Mouse (Mus musculus): ENCODE data around the gene Hcn3. TPM values are rescaled to one million over a fixed set of nuclear protein-coding genes. Genes with fewer than 3 reads are reported as not detected.

The Hcn3 gene
- total RNA-seq, 2 experiments from 2014 or later: 0.14 to 0.26 TPM

DNA sequence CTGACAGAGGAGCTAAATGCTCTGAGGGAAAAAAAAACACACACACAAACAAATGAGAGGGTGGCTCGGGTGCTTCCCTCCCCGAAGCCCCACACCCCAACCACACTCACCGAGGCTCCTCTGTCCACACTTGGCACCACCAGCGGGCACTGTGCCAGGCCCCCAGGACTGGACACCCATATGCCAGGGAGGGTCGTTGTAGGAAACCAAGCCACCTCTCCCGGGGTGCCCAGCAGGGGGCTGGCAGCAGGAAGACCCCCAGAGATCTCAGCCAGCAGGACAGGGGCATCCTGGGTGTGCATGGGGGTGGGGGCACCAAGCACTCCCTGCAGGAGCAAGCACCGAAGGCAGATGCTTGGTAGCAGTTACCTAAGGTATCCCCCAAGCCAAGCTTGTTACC lies 59.2 kb downstream of the Hcn3 start, which contains the start of gene Gm43738:
TSS of gene Gm43738 (minus strand) at position 289 of the 400 bp plus-strand sequence.
- no peak for DNase-seq (ENCODE audit: low spot score)

Other genes with a start within 250 kb of the Hcn3 start
- 1 to 10 TPM; 6.7 to 8.4 TPM for gene Msto1, start 246.2 kb downstream of the Hcn3 start, total RNA-seq (2021)
- 10 to 100 TPM; 31.0 to 33.3 TPM for gene Ash1l, start 209.6 kb downstream of the Hcn3 start, total RNA-seq (2021)
- gene Dap3, start 209.0 kb downstream of the Hcn3 start, total RNA-seq (2021): 10 to 100 TPM; 64.8 to 74.2 TPM
- gene Rusc1, start 66.9 kb downstream of the Hcn3 start, total RNA-seq (2021): 10 to 100 TPM; 15.4 to 20.2 TPM
- gene Gm43738, start 59.1 kb downstream of the Hcn3 start, total RNA-seq (2021): not detected
- gene Fdps, start 58.2 kb downstream of the Hcn3 start, total RNA-seq (2021): 10 to 100 TPM; 27.2 to 27.8 TPM
- not detected for gene Pklr, start 24.1 kb downstream of the Hcn3 start, total RNA-seq (2021)
- 10 to 100 TPM; 16.6 to 18.6 TPM for gene Clk2, start 4.6 kb upstream of the Hcn3 start, total RNA-seq (2021)
- gene Scamp3, start 17.3 kb upstream of the Hcn3 start, total RNA-seq (2021): 10 to 100 TPM; 37.8 to 38.4 TPM
- 10 to 100 TPM; 16.5 to 22.2 TPM for gene Fam189b, start 22.9 kb upstream of the Hcn3 start, total RNA-seq (2021)
- gene Gba, start 42.7 kb upstream of the Hcn3 start, total RNA-seq (2021): 10 to 100 TPM; 15.5 to 17.8 TPM
- 1 to 10 TPM; 3.6 to 9.2 TPM for gene Thbs3, start 55.0 kb upstream of the Hcn3 start, total RNA-seq (2021)
- gene Mtx1, start 66.9 kb upstream of the Hcn3 start, total RNA-seq (2021): 10 to 100 TPM; 45.4 to 46.7 TPM
- gene Muc1, start 68.9 kb upstream of the Hcn3 start, total RNA-seq (2021): under 1 TPM; 0.18 to 0.40 TPM
- gene Krtcap2, start 85.8 kb upstream of the Hcn3 start, total RNA-seq (2021): 10 to 100 TPM; 70.2 to 74.5 TPM
- gene Trim46, start 86.1 kb upstream of the Hcn3 start, total RNA-seq (2021): under 1 TPM; 0.14 to 0.31 TPM
- gene Dpm3, start 99.2 kb upstream of the Hcn3 start, total RNA-seq (2021): 10 to 100 TPM; 22.6 to 24.3 TPM
- gene Slc50a1, start 110.4 kb upstream of the Hcn3 start, total RNA-seq (2021): 1 to 10 TPM; 7.0 to 8.9 TPM
- 10 to 100 TPM in 1 of 2 experiments, 1 to 10 TPM in 1; 5.7 to 18.8 TPM for gene Efna1, start 120.9 kb upstream of the Hcn3 start, total RNA-seq (2021)
- gene Efna3, start 162.8 kb upstream of the Hcn3 start, total RNA-seq (2021): not detected
- not detected for gene Efna4, start 177.8 kb upstream of the Hcn3 start, total RNA-seq (2021)
- gene Adam15, start 189.8 kb upstream of the Hcn3 start, total RNA-seq (2021): 10 to 100 TPM; 16.9 to 26.1 TPM
- gene Dcst2, start 201.8 kb upstream of the Hcn3 start, total RNA-seq (2021): not detected
- gene Dcst1, start 205.1 kb upstream of the Hcn3 start, total RNA-seq (2021): not detected
- gene Zbtb7b, start 234.6 kb upstream of the Hcn3 start, total RNA-seq (2021): 10 to 100 TPM; 26.4 to 28.3 TPM
- gene Lenep, start 242.6 kb upstream of the Hcn3 start, total RNA-seq (2021): under 1 TPM in 1 of 2 experiments, not detected in 1; 0.59 TPM